Mouse (Mus musculus): ENCODE measurements at regions not wholly inside any gene's neighbourhood (a gene's known extent, or its start where the extent isn't known, plus 50 kb on each side); places are given as distances from the start of the nearest gene placed in this dataset.

- no peak for TF ChIP-seq GATA1 (IDR thresholded peaks at IDR 0.05; ENCODE audit: borderline replicate concordance, low read length)
- no peak for TF ChIP-seq FLI1 (IDR thresholded peaks at IDR 0.05; ENCODE audit: low read length)
These were observed 130.3 kb upstream of the Tent5a start for GRCm38 (mm10) chr9:85457400-85457799.

Data from megakaryocyte, embryonic 14.5 days (primary cell).